In genomic region chr11:120208848-120209247, GRCm38 (mm10) we compare ENCODE assay signal across 12 mouse cellular contexts. TPM values are rescaled to one million over a fixed set of nuclear protein-coding genes. Genes with fewer than 3 reads are reported as not detected.
DNase-seq lines count a peak whose midpoint lies in the region; ATAC-seq and TF ChIP-seq lines count a peak whose summit lies in the region.
"Had no signal": no experiment of that assay in that cellular context is flagged by ENCODE, and none has a peak within 500 bp of the region (broad histone marks: within the 10 kb centered on the region; RNA-seq: fewer than 3 reads in every experiment).

No protein-coding gene starts in this region.

- peak; percentile 1 for DNase-seq in heart, postnatal 0 days (ENCODE audit: low spot score)
- DNase-seq in heart, postnatal 25 days (ENCODE audit: low spot score): no peak
- peak; percentile 28 for DNase-seq in lung, adult 2 months
- DNase-seq in lung, postnatal 36 days: no peak
- peak; percentile 41 for DNase-seq in thymus, postnatal 14 days
- no peak for DNase-seq in layer of hippocampus, postnatal 10 days (ENCODE audit: low spot score in 2 of 2)
- no peak for DNase-seq in ovary, adult 18-20 months (ENCODE audit: low spot score)

- intact Hi-C loops in heart, postnatal 25 days (cut with DNase I): loop anchor here (5.0 kb wide), 1 partner anchor 97 kb away; no protein-coding TSS in a partner anchor

- WGBS in heart, postnatal 0 days: 76% methylated on average over 2 of the region's 2 CpGs
- WGBS in lung, adult 2 months: 64% methylated on average over 2 of the region's 2 CpGs
- 48% methylated on average over 2 of the region's 2 CpGs for WGBS in bone marrow, adult 2 months

- H3K9me3 ChIP-seq in heart, postnatal 0 days (replicated peaks; ENCODE audit: control insufficient read depth, low read length): 0 out of 2 replicates have a peak, but pooled peaks cover under 1% of the 10 kb centered on the region
- H3K9me3 ChIP-seq: neural tube, embryonic 15.5 days had no signal

- H3K27me3 ChIP-seq in heart, postnatal 0 days (ENCODE audit: control insufficient read depth, insufficient read depth, low read length): no peaks in the 10 kb centered on the region
- H3K27me3 ChIP-seq: heart, embryonic 13.5 days; limb, embryonic 15.5 days; neural tube, embryonic 15.5 days had no signal

- no peak overlapping the region for H3K4me3 ChIP-seq in heart, postnatal 0 days (ENCODE audit: low read depth, low read length)
- H3K4me3 ChIP-seq in lung, adult 2 months (replicated peaks; ENCODE audit: extremely low read depth, low read depth, low read length): no peak overlapping the region
- no peak overlapping the region for H3K4me3 ChIP-seq in bone marrow, adult 2 months (replicated peaks; ENCODE audit: control insufficient read depth, low read depth, low read length)
- H3K4me3 ChIP-seq: heart, embryonic 13.5 days; limb, embryonic 15.5 days; neural tube, embryonic 15.5 days had no signal

- no peak overlapping the region for H3K4me2 ChIP-seq in heart, postnatal 0 days (ENCODE audit: low read depth, low read length)
- H3K4me2 ChIP-seq: heart, embryonic 13.5 days; limb, embryonic 15.5 days; midbrain, embryonic 11.5 days; neural tube, embryonic 15.5 days had no signal

- no peak for TF ChIP-seq EP300 in heart, postnatal 0 days (IDR thresholded peaks at IDR 0.05; ENCODE audit: low read depth)

- H3K9ac ChIP-seq in heart, postnatal 0 days (replicated peaks; ENCODE audit: low read depth, low read length): no peak overlapping the region
- H3K9ac ChIP-seq: heart, embryonic 13.5 days; limb, embryonic 15.5 days; neural tube, embryonic 15.5 days had no signal

- peaks cover 17% of the 10 kb centered on the region; the same call in 1 of the 2 replicates for H3K4me1 ChIP-seq in heart, postnatal 0 days (ENCODE audit: control insufficient read depth, insufficient read depth)
- peaks cover 8% of the 10 kb centered on the region for H3K4me1 ChIP-seq in lung, adult 2 months (ENCODE audit: control insufficient read depth, insufficient read depth, low read length)
- H3K4me1 ChIP-seq in bone marrow, adult 2 months (ENCODE audit: control insufficient read depth, insufficient read depth, low read length): peaks cover 6% of the 10 kb centered on the region
- H3K4me1 ChIP-seq: limb, embryonic 15.5 days had no signal

- no peak for ATAC-seq in heart, postnatal 0 days (ENCODE audit: insufficient read depth, low read depth)

- no peak overlapping the region for H3K27ac ChIP-seq in heart, postnatal 0 days (ENCODE audit: low read depth)
- no peak overlapping the region for H3K27ac ChIP-seq in bone marrow, adult 2 months (ENCODE audit: control insufficient read depth, insufficient read depth, low read depth, low read length, poor library complexity)
- H3K27ac ChIP-seq: limb, embryonic 15.5 days; neural tube, embryonic 15.5 days had no signal

- TF ChIP-seq POLR2A in lung, adult 2 months (IDR thresholded peaks at IDR 0.05; ENCODE audit: borderline replicate concordance, extremely low read depth, low read depth, low read length): no peak
- no peak for TF ChIP-seq POLR2A in bone marrow, adult 2 months (IDR thresholded peaks at IDR 0.05; ENCODE audit: borderline replicate concordance, control insufficient read depth, low read depth, low read length)

- TF ChIP-seq CTCF in heart, postnatal 0 days (IDR thresholded peaks at IDR 0.05; ENCODE audit: low read depth): peak; percentile 45
- peak; percentile 27; the same call in 1 of the 2 replicates for TF ChIP-seq CTCF in lung, adult 2 months (IDR thresholded peaks at IDR 0.05; ENCODE audit: insufficient read depth, low read length)
- TF ChIP-seq CTCF in bone marrow, adult 2 months (IDR thresholded peaks at IDR 0.05; ENCODE audit: control insufficient read depth, insufficient read depth, low read length): peak; percentile 38; the same call in 1 of the 2 replicates

- H3K36me3 ChIP-seq in heart, postnatal 0 days (replicated peaks; ENCODE audit: control insufficient read depth, insufficient read depth, low read length): no peaks in the 10 kb centered on the region
- H3K36me3 ChIP-seq: limb, embryonic 15.5 days; neural tube, embryonic 15.5 days had no signal

RNA-seq across cellular contexts. Expression of gene Bahcc1, which starts 23.9 kb away (rescaled TPM):
- total RNA-seq in heart, postnatal 0 days (2014; rRNA removed; ENCODE audit: low replicate concordance): 12.2 and 13.1 TPM in 2 replicates
- polyA plus RNA-seq in heart, postnatal 0 days (2015; fragmentation: Nextera tagmentation; extraction: Ambion mirVana): 2.8 and 3.5 TPM in 2 replicates
- total RNA-seq in heart, postnatal 25 days (2021): 1 to 10 TPM; 7.8 to 8.3 TPM
- 10.8 and 12.4 TPM in 2 replicates for polyA plus RNA-seq in lung, adult 2 months (2012; rRNA removed)
- 2.2 and 5.8 TPM in 2 replicates for polyA plus RNA-seq in bone marrow, adult 2 months (2011; ENCODE audit: insufficient read depth, insufficient read length, low replicate concordance, missing spikeins)
- 10 to 100 TPM; 21.9 to 26.0 TPM for total RNA-seq in layer of hippocampus, postnatal 10 days (2021)

RNA-seq across cellular contexts. Expression of gene Slc38a10, which starts 57.7 kb away (rescaled TPM):
- total RNA-seq in heart, postnatal 0 days (2014; rRNA removed; ENCODE audit: low replicate concordance): 113 and 139 TPM in 2 replicates
- 56.2 and 65.9 TPM in 2 replicates for polyA plus RNA-seq in heart, postnatal 0 days (2015; fragmentation: Nextera tagmentation; extraction: Ambion mirVana)
- total RNA-seq in heart, postnatal 25 days (2021): 10 to 100 TPM; 75.9 to 78.0 TPM
- polyA plus RNA-seq in lung, adult 2 months (2012; rRNA removed): 132 and 170 TPM in 2 replicates
- 23.3 and 37.7 TPM in 2 replicates for polyA plus RNA-seq in bone marrow, adult 2 months (2011; ENCODE audit: insufficient read depth, insufficient read length, low replicate concordance, missing spikeins)
- total RNA-seq in layer of hippocampus, postnatal 10 days (2021): 100 to 1,000 TPM; 107 to 123 TPM

Comparison
In these comparisons a context has a peak if more than half of its experiments do, and no peak if none do; other contexts are left out.
1. DNase-seq: peak in heart, postnatal 0 days (single experiment), lung, adult 2 months (single experiment) and thymus, postnatal 14 days (single experiment); none in heart, postnatal 25 days (single experiment), lung, postnatal 36 days (single experiment), layer of hippocampus, postnatal 10 days (0 of 2) and ovary, adult 18-20 months (single experiment).
2. Peak in every context shown above with its lines, with median percentiles within 50 percentile points of each other: CTCF ChIP-seq.